Mouse (Mus musculus) bone marrow macrophage, adult 2 months (primary cell): Measurements from ENCODE around the gene Ccnd1.

Experiments
- CTCF ChIP-seq: IDR thresholded peaks from 2 replicates; pipeline ENCODE4 v1.5.1; 2012; ENCODE audit warnings: low read depth, mild to moderate bottlenecking, low read length, moderate library complexity
- POLR2A ChIP-seq: IDR thresholded peaks from 2 replicates; pipeline ENCODE4 v1.6.1; 2012; ENCODE audit warnings: mild to moderate bottlenecking, low read depth, low read length, borderline replicate concordance

GRCm38 (mm10) chr7:144906708-144907397, 32.9 kb downstream of the Ccnd1 start:
- no peak for TF ChIP-seq POLR2A
- peak; percentile 80 for TF ChIP-seq CTCF
